Mouse (Mus musculus): ENCODE data around the gene Gm10719.
"Not testable (repeated sequence)": the region's sequence is repeated elsewhere in the genome, so short reads cannot be mapped to it uniquely, and the experiment has no call there.

GRCm38 (mm10) chr9:3024912-3025467 lies 7.8 kb downstream of the Gm10719 start, which contains the start of gene Gm10717:
- TF ChIP-seq POLR2A (IDR thresholded peaks at IDR 0.05; ENCODE audit: control insufficient read depth, extremely low read depth, insufficient read depth, low read length, poor library complexity); CTCF (IDR thresholded peaks at IDR 0.05; ENCODE audit: borderline replicate concordance, control insufficient read depth, extremely low read depth, insufficient read depth, low read length, poor library complexity): not testable (repeated sequence)
